Mouse (Mus musculus) spleen, postnatal 14 days (tissue): ENCODE measurements around the gene Apoa4.

ENCODE experiments used
- DNase-seq, 2 experiments: peaks; one replicate each; pipeline ENCODE4 v3.0.0; 2021 to 2022; ENCODE audit warnings: low spot score in 2 of 2

The Apoa4 gene

GRCm38 (mm10) chr9:46227064-46227614 is 13.4 kb upstream of the Apoa4 start:
- DNase-seq = no peak

DNA sequence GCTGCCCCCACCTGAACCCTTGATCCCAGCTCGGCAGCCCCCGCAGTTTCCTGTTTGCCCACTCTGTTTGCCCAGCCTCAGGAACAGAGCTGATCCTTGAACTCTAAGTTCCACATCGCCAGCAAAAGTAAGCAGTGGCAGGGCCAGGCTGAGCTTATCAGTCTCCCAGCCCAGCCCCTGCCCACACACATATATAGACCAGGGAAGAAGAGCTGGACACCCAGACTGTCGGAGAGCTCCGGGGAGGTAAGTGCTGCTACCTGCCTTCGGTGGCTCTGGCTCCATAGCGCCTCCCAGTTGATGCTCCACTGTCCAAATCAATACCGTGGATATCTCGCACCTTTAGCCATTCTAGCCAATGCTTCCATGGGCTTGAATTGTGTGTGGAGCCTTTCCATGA is 12.0 kb upstream of the Apoa4 start, which contains the start of gene Apoa1:
Gene Apoa1 (plus strand): TSS at position 90 of the 400 bp plus-strand sequence.
- DNase-seq = no peak

DNA sequence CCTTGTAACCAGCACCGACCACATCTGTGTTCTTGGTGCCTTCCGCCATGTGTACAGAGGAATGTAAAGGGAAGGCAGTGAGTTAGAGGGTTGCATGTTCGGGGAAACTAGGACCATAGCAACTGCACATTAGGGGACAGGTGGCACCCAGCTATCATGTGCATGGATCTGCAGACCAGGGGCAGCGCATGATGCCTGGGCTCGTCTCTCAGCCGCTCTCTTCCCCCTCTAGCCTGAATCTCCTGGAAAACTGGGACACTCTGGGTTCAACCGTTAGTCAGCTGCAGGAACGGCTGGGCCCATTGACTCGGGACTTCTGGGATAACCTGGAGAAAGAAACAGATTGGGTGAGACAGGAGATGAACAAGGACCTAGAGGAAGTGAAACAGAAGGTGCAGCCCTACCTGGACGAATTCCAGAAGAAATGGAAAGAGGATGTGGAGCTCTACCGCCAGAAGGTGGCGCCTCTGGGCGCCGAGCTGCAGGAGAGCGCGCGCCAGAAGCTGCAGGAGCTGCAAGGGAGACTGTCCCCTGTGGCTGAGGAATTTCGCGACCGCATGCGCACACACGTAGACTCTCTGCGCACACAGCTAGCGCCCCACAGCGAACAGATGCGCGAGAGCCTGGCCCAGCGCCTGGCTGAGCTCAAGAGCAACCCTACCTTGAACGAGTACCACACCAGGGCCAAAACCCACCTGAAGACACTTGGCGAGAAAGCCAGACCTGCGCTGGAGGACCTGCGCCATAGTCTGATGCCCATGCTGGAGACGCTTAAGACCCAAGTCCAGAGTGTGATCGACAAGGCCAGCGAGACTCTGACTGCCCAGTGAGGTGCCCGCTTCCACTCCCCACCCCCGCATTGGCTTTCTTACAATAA is 10.7 kb upstream of the Apoa4 start:
- peak; percentile 14 to 26 for DNase-seq

DNA sequence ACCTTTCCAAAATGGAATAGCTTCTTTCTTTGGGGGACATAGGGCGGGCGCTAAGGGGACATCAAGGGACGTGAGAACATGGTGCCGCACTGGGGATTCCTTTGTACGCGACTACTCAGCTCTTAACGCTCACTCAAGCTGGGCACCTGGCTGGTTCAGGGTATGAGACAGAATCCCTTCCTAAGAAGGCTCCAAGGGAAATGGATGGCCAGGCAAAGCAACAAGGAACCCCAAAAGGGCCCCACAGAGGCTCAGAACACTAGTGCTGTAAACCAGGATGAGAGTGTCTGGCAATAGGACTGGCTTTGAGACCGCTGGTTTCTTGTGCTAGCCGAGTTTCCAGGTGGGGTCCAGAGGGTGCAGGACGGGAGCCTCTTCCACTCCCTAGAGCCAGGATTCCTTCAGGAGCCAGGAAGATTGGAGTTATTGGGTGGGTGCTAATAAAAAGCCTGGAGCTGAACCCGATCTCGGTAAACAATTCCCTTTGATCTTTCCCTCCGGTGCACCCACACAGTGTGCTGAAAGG is 10.0 kb upstream of the Apoa4 start:
- no peak for DNase-seq

- DNase-seq = no peak
Observed at GRCm38 (mm10) chr9:46235196-46235595, 5.3 kb upstream of the Apoa4 start.

GRCm38 (mm10) chr9:46235596-46235648 is 5.1 kb upstream of the Apoa4 start, which contains the start of gene Apoc3:
TSS of gene Apoc3 (minus strand) at chr9:46235636.
- DNase-seq = no peak

DNA sequence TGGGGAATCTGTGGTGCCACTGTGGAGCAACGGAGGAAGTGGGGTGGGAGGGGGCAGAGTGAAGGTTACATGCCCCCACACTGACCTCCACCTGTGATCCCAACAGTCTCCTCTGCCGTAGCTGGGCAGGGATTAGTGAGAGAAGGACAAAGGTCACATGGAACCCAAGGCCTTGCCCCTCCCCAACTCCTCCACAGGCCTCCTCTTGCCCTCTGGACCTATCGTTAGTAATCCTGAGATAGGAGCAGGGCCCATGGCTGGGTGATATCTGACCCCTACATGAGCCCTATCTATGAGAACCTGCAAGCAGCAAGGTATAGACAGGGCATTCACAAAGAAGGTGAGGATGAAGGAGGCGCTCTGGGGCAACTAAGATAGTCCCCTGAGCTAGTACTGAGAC is 4.8 kb upstream of the Apoa4 start:
- no peak for DNase-seq

GRCm38 (mm10) chr9:46238850-46239249 is 1.6 kb upstream of the Apoa4 start:
- no peak for DNase-seq

GRCm38 (mm10) chr9:46241818-46242217 is 1.3 kb downstream of the Apoa4 start:
- DNase-seq = no peak

DNA sequence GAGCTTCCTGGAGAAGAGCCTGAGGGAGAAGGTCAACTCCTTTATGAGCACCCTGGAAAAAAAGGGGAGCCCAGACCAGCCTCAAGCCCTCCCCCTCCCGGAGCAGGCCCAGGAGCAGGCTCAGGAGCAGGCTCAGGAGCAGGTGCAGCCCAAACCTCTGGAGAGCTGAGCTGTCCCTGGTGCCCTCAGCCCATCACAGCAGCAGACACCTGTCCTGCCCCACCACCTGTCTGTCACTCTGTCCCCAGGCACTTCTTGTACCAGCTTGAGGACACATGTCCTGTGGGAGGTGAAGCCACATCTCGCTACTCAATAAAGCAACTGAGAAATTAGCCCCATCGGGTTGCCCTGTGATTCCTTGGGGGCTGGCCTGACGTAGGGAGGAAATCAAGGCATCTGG is 2.6 kb downstream of the Apoa4 start:
- DNase-seq = no peak

DNA sequence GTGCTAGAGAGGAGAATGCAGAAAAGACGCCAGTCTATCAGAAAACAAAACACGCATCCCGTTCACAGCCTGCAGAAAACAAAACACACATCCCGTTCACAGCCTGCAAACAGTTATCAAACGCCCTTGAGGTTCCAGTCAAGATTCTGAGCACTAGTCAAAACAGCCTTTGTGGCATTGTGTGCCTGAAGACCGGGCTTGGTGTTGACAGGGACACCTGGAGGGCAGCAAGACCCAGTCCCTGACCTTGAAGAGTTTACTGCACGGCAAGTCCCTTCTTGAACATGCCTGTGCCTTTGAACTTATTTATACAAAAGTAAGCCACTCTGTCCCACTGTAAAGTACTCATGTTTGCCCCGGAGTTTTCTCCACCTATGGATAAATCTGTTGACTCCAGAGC is 3.1 kb downstream of the Apoa4 start:
- DNase-seq = no peak

DNA sequence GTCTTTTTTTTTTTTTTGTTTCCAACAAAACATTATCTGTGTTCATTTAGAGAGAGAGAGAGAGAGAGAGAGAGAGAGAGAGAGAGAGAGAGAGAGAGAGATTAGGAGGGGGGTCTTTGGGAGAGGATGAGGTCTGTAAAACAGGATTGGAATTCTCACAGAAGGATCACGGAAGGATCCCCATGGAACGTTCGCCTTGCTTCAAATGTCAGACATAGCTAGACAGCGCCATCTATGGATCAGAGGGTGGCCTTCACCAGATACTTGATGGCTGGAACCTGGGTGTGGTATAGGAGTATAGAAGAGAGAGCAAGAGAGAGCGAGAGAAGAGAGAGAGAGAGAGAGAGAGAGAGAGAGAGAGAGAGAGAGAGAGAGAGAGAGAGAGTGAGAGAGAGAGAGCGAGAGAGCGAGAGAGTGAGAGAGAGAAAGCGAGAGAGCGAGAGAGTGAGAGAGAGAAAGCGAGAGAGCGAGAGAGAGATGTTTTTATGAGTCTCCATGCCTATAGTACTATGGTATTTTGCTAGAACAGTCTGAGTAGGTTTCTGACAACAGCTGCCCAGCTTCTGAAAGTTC is 6.3 kb downstream of the Apoa4 start:
- peak in 1 of 2 experiments; percentile 24 for DNase-seq

DNA sequence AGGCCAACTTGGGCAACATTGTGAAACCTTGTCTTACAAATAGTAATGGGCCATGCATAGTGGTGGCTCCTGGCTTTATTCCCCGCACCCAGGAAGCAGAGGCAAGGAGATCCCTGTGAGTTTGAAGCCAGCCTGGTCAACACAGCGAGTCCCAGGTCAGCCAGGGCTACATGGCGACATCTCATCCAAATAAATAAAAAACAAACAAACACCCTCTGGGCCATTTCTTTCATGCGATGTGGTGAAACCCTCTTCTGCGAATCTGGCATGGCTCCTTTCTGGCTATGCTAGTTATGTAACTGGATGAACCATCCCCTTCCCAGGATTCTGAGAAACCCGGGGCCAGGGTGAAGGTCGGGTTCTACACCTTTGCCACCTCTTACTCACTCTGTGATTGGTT is 15.7 kb downstream of the Apoa4 start:
- DNase-seq = no peak

- no peak for DNase-seq
Observed at GRCm38 (mm10) chr9:46256658-46257385, 16.3 kb downstream of the Apoa4 start.

DNA sequence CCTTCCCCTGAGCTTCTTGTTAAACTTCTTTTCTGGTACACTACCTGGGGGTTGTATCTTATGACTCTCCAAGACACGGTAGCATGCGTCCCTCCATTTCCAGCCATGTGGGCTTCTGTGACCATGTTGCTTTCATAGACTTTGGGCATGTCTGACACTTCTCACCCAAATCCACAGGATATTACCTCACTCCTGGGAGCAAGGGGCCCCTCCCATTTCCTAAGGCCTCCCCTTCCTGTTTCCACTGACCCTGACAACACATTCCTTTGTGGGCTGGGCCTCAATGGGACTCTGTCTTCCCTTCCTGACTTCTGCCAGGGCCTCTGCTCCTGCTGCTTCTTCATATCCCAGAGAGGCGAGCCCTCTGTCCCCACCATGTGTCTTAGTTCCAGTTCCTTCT is 17.1 kb downstream of the Apoa4 start:
- DNase-seq = no peak

DNA sequence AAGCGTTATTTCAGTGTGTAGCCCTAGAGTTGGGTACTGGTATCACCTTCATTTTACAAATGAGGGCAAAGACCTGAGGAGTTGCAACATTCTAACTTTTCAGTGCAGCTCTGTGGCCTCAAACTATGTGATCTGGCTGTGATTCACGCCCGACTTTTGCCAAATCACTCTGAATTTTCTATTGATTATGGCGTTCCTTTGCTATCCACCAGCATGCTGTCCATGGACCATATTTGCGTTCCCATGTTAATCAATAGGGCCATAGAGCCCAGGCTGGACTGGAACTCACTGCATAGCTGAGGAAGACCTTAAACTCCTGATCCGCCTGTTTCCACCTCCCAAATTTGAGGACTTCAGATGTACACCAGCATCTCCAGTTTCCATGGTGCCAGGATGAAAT is 18.6 kb downstream of the Apoa4 start:
- no peak for DNase-seq

DNA sequence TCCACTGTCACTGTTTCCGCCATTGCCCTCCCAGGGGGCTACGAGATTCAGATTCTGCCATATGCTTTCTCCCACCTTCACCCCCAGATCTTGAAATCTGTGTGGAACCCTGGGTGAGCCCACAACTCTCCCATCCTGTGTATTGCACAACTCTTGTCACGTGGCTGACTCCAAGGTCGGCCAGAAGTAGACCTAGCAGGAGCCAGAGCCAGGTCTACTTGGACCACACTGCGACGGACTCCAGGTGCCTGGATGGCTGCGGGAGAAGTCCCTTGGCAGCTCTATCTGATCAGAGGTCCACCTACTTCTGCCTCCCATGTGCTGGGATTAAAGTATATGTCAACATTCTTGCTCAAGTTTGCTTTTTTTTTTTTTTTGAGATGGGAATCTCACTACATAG is 20.6 kb downstream of the Apoa4 start:
- DNase-seq = no peak

- no peak for DNase-seq
Observed at GRCm38 (mm10) chr9:46268343-46268873, 27.9 kb downstream of the Apoa4 start, which contains the start of gene Apoa5. TSS of gene Apoa5 (plus strand) at chr9:46268633.

- DNase-seq = no peak
Observed at GRCm38 (mm10) chr9:46269125-46269524, 28.6 kb downstream of the Apoa4 start.

- DNase-seq = no peak
Observed at GRCm38 (mm10) chr9:46270782-46271181, 30.3 kb downstream of the Apoa4 start.

DNA sequence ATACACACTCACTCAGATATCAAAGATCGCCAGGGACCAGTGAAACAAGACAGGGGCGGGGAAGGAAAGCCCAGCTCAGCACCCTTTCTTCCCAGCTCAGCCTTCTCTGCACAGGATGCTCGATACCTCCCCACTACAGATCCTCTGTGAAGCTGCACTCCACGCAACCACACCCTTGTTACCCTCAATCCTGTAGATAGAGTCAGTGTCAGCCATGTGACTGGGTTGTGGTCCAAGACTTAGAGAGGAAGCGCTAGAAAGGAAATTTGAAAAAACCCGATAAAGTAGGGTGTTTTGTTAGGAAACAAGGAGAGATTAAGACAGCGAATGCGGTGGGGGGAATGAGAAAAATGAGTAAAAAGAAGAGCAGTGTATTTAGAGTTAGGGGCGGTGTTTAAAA is 31.6 kb downstream of the Apoa4 start:
- DNase-seq = no peak

- DNase-seq = peak; percentile 68 to 81
Observed at GRCm38 (mm10) chr9:46272677-46273454, 32.4 kb downstream of the Apoa4 start, which contains the start of gene Zpr1. TSS of gene Zpr1 (plus strand) at chr9:46273064.
